Mouse (Mus musculus): ENCODE measurements around the gene Zfp747.
"Not testable (repeated sequence)": the region's sequence is repeated elsewhere in the genome, so short reads cannot be mapped to it uniquely, and the experiment has no call there.

The Zfp747 gene

GRCm38 (mm10) chr7:127375271-127376245, at the start of gene Zfp747:
Gene Zfp747, minus strand, starts transcription at chr7:127376050.
- DNase-seq, result peak; percentile 95

GRCm38 (mm10) chr7:127425291-127425690, 49.4 kb upstream of the Zfp747 start:
- no peak for DNase-seq

- no peak for DNase-seq
Observed at GRCm38 (mm10) chr7:127422247-127422646, 46.4 kb upstream of the Zfp747 start.

GRCm38 (mm10) chr7:127421388-127422191, 45.7 kb upstream of the Zfp747 start, which contains the start of gene Zfp688:
Gene Zfp688, minus strand, starts transcription at chr7:127422068.
- peak; percentile 96 for DNase-seq

GRCm38 (mm10) chr7:127411418-127411817, 35.6 kb upstream of the Zfp747 start:
- no peak for DNase-seq

- DNase-seq, result peak; percentile 93
Observed at GRCm38 (mm10) chr7:127406002-127406987, 30.4 kb upstream of the Zfp747 start, which contains the start of gene Zfp764. Gene Zfp764, minus strand, starts transcription at chr7:127406822.

- not testable (repeated sequence) for DNase-seq
Observed at GRCm38 (mm10) chr7:127404101-127404500, 28.3 kb upstream of the Zfp747 start.

- no peak for DNase-seq
Observed at GRCm38 (mm10) chr7:127402980-127403379, 27.1 kb upstream of the Zfp747 start.

- DNase-seq, result no peak
Observed at GRCm38 (mm10) chr7:127400355-127400754, 24.5 kb upstream of the Zfp747 start.

GRCm38 (mm10) chr7:127393944-127394333, 18.1 kb upstream of the Zfp747 start:
- no peak for DNase-seq

- peak; percentile 97 for DNase-seq
Observed at GRCm38 (mm10) chr7:127393157-127393943, 17.5 kb upstream of the Zfp747 start, which contains the start of gene E430018J23Rik. Gene E430018J23Rik, minus strand, starts transcription at chr7:127393629.

GRCm38 (mm10) chr7:127392251-127392824, 16.5 kb upstream of the Zfp747 start:
- no peak for DNase-seq

- no peak for DNase-seq
Observed at GRCm38 (mm10) chr7:127391538-127391937, 15.7 kb upstream of the Zfp747 start.

GRCm38 (mm10) chr7:127390306-127390705, 14.5 kb upstream of the Zfp747 start:
- no peak for DNase-seq

- not testable (repeated sequence) for DNase-seq
Observed at GRCm38 (mm10) chr7:127388201-127388600, 12.4 kb upstream of the Zfp747 start.

GRCm38 (mm10) chr7:127386641-127387392, 11.0 kb upstream of the Zfp747 start, which contains the start of gene 9130019O22Rik:
Gene 9130019O22Rik, minus strand, starts transcription at chr7:127387166.
- DNase-seq, result peak; percentile 91

GRCm38 (mm10) chr7:127385560-127385959, 9.7 kb upstream of the Zfp747 start:
- DNase-seq, result not testable (repeated sequence)

- DNase-seq, result no peak
Observed at GRCm38 (mm10) chr7:127378310-127378921, 2.6 kb upstream of the Zfp747 start.

GRCm38 (mm10) chr7:127371870-127372269, 4.0 kb downstream of the Zfp747 start:
- not testable (repeated sequence) for DNase-seq
